Mouse (Mus musculus) cerebellum, adult 2 months (tissue): ENCODE results near the gene Afap1. TPM values are rescaled to one million over a fixed set of nuclear protein-coding genes. Genes with fewer than 3 reads are reported as not detected.

Source experiments
- DNase-seq, 2 experiments: peaks; one replicate each; pipeline ENCODE4 v3.0.0; 2021
- H3K27ac ChIP-seq: fragments of 200-500 bp; 2 replicates; pipeline ENCODE4 v1.5.1; 2012; ENCODE audit warnings: low read length, control low read depth, inconsistent platforms; ENCODE audit not compliant: insufficient read depth
- H3K27me3 ChIP-seq: fragments of 200-500 bp; 2 replicates; pipeline ENCODE4 v1.6.1; 2012; ENCODE audit warnings: inconsistent platforms, mild to moderate bottlenecking, low read length, moderate library complexity; ENCODE audit not compliant: control insufficient read depth, insufficient read depth
- H3K4me1 ChIP-seq: fragments of 200-500 bp; 2 replicates; pipeline ENCODE4 v1.6.1; 2011; ENCODE audit warnings: low read length; ENCODE audit not compliant: control insufficient read depth, insufficient read depth
- H3K4me3 ChIP-seq: fragments of 200-500 bp; replicated peaks from 2 replicates; pipeline ENCODE3; 2011; ENCODE audit warnings: mild to moderate bottlenecking, low read depth, low read length, control low read depth; ENCODE audit not compliant: insufficient read depth
- CTCF ChIP-seq: fragments of 200-500 bp; IDR thresholded peaks from 2 replicates; pipeline ENCODE4 v1.5.1; 2011; ENCODE audit warnings: low read depth, mild to moderate bottlenecking, control low read depth, low read length, moderate library complexity, borderline replicate concordance; ENCODE audit not compliant: insufficient read depth
- POLR2A ChIP-seq: fragments of 200-500 bp; IDR thresholded peaks from 2 replicates; pipeline ENCODE4 v1.6.1; 2011; ENCODE audit warnings: low read length, control low read depth, borderline replicate concordance; ENCODE audit not compliant: insufficient read depth
- WGBS: fragments of 180-500 bp; shearing (Covaris S2); methylation state at CpG from one replicate; pipeline ENCODE4 v1.1.7; 2018; 5-methylcytosine and 5-hydroxymethylcytosine counted together
- polyA plus RNA-seq: library from polyadenylated mRNA; depleted of rRNA; stranded (reverse); fragments of >200 nt; gene quantifications from 2 replicates; pipeline ENCODE4 v1.2.3, GENCODE M21; 2012; rRNA removed

The Afap1 gene
- polyA plus RNA-seq, 1 experiment = 13.6 TPM

GRCm38 (mm10) chr5:36033531-36034426 is 140.7 kb downstream of the Afap1 start:
- WGBS = 50% methylated on average over 8 of the region's 8 CpGs
- H3K27me3 ChIP-seq = no peaks in the 10 kb centered on the region
- no peak overlapping the region for H3K4me3 ChIP-seq
- H3K27ac ChIP-seq = no peak overlapping the region
- DNase-seq = peak; percentile 30 to 35
- no peaks in the 10 kb centered on the region for H3K4me1 ChIP-seq
- TF ChIP-seq POLR2A (no peak), CTCF (peak; percentile 70)

- DNase-seq = no peak
- H3K4me1 ChIP-seq = no peaks in the 10 kb centered on the region
- TF ChIP-seq POLR2A (no peak), CTCF (no peak)
- no peak overlapping the region for H3K27ac ChIP-seq
- no peak overlapping the region for H3K4me3 ChIP-seq
- no peaks in the 10 kb centered on the region for H3K27me3 ChIP-seq
- WGBS = 46% methylated on average over 5 of the region's 5 CpGs
Measured at GRCm38 (mm10) chr5:36039596-36039995, 146.5 kb downstream of the Afap1 start.

- TF ChIP-seq CTCF (no peak), POLR2A (no peak)
- 45% methylated on average over 13 of the region's 13 CpGs for WGBS
- Histone ChIP-seq H3K27me3 (no peaks in the 10 kb centered on the region), H3K4me1 (no peaks in the 10 kb centered on the region), H3K4me3 (no peak overlapping the region), H3K27ac (no peak overlapping the region)
- DNase-seq = peak in 1 of 2 experiments; percentile 14
Measured at GRCm38 (mm10) chr5:36040398-36041235, 147.5 kb downstream of the Afap1 start.

- H3K4me1 ChIP-seq = no peaks in the 10 kb centered on the region
- no peak for TF ChIP-seq POLR2A
- no peaks in the 10 kb centered on the region for H3K27me3 ChIP-seq
- DNase-seq = no peak
- H3K4me3 ChIP-seq = no peak overlapping the region
- H3K27ac ChIP-seq = no peak overlapping the region
Measured at GRCm38 (mm10) chr5:36041236-36041562, 148.1 kb downstream of the Afap1 start.

- H3K4me1 ChIP-seq = no peaks in the 10 kb centered on the region
Measured at GRCm38 (mm10) chr5:36041756-36042155, 148.6 kb downstream of the Afap1 start.

GRCm38 (mm10) chr5:36043154-36043553 is 150.0 kb downstream of the Afap1 start:
- no peak for DNase-seq
- WGBS = 97% methylated on average over 2 of the region's 2 CpGs
- Histone ChIP-seq H3K4me1 (no peaks in the 10 kb centered on the region), H3K27ac (no peak overlapping the region), H3K4me3 (no peak overlapping the region), H3K27me3 (no peaks in the 10 kb centered on the region)
- TF ChIP-seq POLR2A = no peak
- TF ChIP-seq CTCF = no peak

More at GRCm38 (mm10) chr5:36041756-36042155, 148.6 kb downstream of the Afap1 start:
- 92% methylated on average over 6 of the region's 6 CpGs for WGBS
- H3K4me3 ChIP-seq = no peak overlapping the region
- no peak overlapping the region for H3K27ac ChIP-seq
- H3K27me3 ChIP-seq = no peaks in the 10 kb centered on the region
- no peak for DNase-seq
- no peak for TF ChIP-seq POLR2A

Other genes with a start within 250 kb of the Afap1 start
- 7.1 and 9.5 TPM in 2 replicates for gene Htra3, start 213.5 kb upstream of the Afap1 start, polyA plus RNA-seq
- gene Sh3tc1, start 153.3 kb upstream of the Afap1 start, polyA plus RNA-seq = 1.2 and 1.7 TPM in 2 replicates
- gene Ablim2, start 135.4 kb upstream of the Afap1 start, polyA plus RNA-seq = 89.2 and 99.9 TPM in 2 replicates